Mouse (Mus musculus) CH12.LX (cell line): ENCODE results near the gene Gpr84. TPM values are rescaled to one million over a fixed set of nuclear protein-coding genes. Genes with fewer than 3 reads are reported as not detected.
A peak's percentile ranks its signal among the peaks of the same experiment; 100 is the strongest.

Experiments
- DNase-seq: peaks from one replicate; pipeline ENCODE4 v3.0.0-alpha.2; 2013; ENCODE audit errors: extremely low read depth
- H3K27ac ChIP-seq: 2 replicates; pipeline ENCODE4 v1.5.1; 2012; ENCODE audit warnings: low read depth, mild to moderate bottlenecking, control low read depth, moderate library complexity; ENCODE audit not compliant: insufficient read depth
- H3K27me3 ChIP-seq: replicated peaks from 2 replicates; pipeline ENCODE3; 2012; ENCODE audit warnings: inconsistent platforms
- H3K36me3 ChIP-seq, 2 experiments: replicated peaks in 1 of 2; 2 replicates each; pipeline versions ENCODE3 to v1.6.1; 2012; ENCODE audit warnings: inconsistent platforms in 1 of 2, low read length in 1 of 2, mild to moderate bottlenecking in 1 of 2, mixed read lengths in 1 of 2, moderate library complexity in 1 of 2; ENCODE audit not compliant: control insufficient read depth in 1 of 2, insufficient read depth in 1 of 2
- H3K4me1 ChIP-seq, 2 experiments: 2 replicates each; pipeline ENCODE4 v1.6.1; 2012; ENCODE audit warnings: inconsistent platforms in 1 of 2, moderate library complexity in 1 of 2; ENCODE audit not compliant: insufficient read depth in 2 of 2, control insufficient read depth in 1 of 2
- H3K4me2 ChIP-seq: 2 replicates; pipeline ENCODE4 v1.6.1; 2012; ENCODE audit warnings: low read depth, mild to moderate bottlenecking, control low read depth; ENCODE audit not compliant: poor library complexity, insufficient read depth, severe bottlenecking
- H3K4me3 ChIP-seq, 3 experiments: fragments of 150-350 bp in 1 of 3; sonication (generic) in 1 of 3; replicated peaks in 1 of 3; 2 replicates each; pipeline versions ENCODE3 to v1.5.1; 2011 to 2012; ENCODE audit warnings: low read depth in 2 of 3, low read length in 2 of 3, mild to moderate bottlenecking in 2 of 3, moderate library complexity in 2 of 3, control low read depth in 1 of 3, improper control_type of control experiment in 1 of 3, inconsistent platforms in 1 of 3, mixed read lengths in 1 of 3; ENCODE audit not compliant: poor library complexity in 1 of 3
- H3K79me2 ChIP-seq: replicated peaks from 2 replicates; pipeline ENCODE4 v1.6.1; 2012; ENCODE audit warnings: mild to moderate bottlenecking, moderate library complexity; ENCODE audit not compliant: control insufficient read depth, poor library complexity, insufficient read depth, severe bottlenecking; ENCODE audit errors: extremely low read depth
- H3K9ac ChIP-seq: 2 replicates; pipeline ENCODE4 v1.6.1; 2012; ENCODE audit warnings: low read depth, mild to moderate bottlenecking, control low read depth, moderate library complexity; ENCODE audit not compliant: insufficient read depth
- H3K9me3 ChIP-seq: replicated peaks from 2 replicates; pipeline ENCODE3; 2012; ENCODE audit warnings: low read length, inconsistent platforms, mixed read lengths
- BHLHE40 ChIP-seq: IDR thresholded peaks from 2 replicates; pipeline ENCODE4 v1.6.1; 2011; ENCODE audit warnings: mild to moderate bottlenecking, low read depth, low read length, improper control_type of control experiment
- CHD1 ChIP-seq: IDR thresholded peaks from 2 replicates; pipeline ENCODE4 v1.6.1; 2012; ENCODE audit warnings: low read depth, low read length, improper control_type of control experiment, inconsistent platforms
- CHD2 ChIP-seq: IDR thresholded peaks from 2 replicates; pipeline ENCODE4 v1.6.1; 2011; ENCODE audit warnings: low read length, improper control_type of control experiment
- CTCF ChIP-seq, 2 experiments: IDR thresholded peaks in 1 of 2; conservative IDR thresholded peaks in 1 of 2; 2 replicates each; pipeline ENCODE4 v1.5.1; 2011 to 2012; ENCODE audit warnings: low read depth in 2 of 2, low read length in 2 of 2, improper control_type of control experiment in 1 of 2, inconsistent platforms in 1 of 2, mild to moderate bottlenecking in 1 of 2, moderate library complexity in 1 of 2
- ELF1 ChIP-seq: IDR thresholded peaks from 2 replicates; pipeline ENCODE4 v1.6.1; 2014; ENCODE audit warnings: low read depth, mild to moderate bottlenecking, inconsistent platforms, low read length, improper control_type of control experiment
- EP300 ChIP-seq: IDR thresholded peaks from 2 replicates; pipeline ENCODE4 v1.6.1; 2011; ENCODE audit warnings: low read length, improper control_type of control experiment
- ETS1 ChIP-seq: conservative IDR thresholded peaks from 2 replicates; pipeline ENCODE4 v1.6.1; 2012; ENCODE audit warnings: low read depth, mild to moderate bottlenecking, inconsistent platforms, low read length, improper control_type of control experiment, moderate library complexity
- GABPA ChIP-seq: IDR thresholded peaks from 2 replicates; pipeline ENCODE4 v1.6.1; 2012; ENCODE audit warnings: low read depth, low read length, improper control_type of control experiment, inconsistent platforms; ENCODE audit not compliant: insufficient replicate concordance
- HCFC1 ChIP-seq: IDR thresholded peaks from 2 replicates; pipeline ENCODE4 v1.6.1; 2012; ENCODE audit warnings: low read depth, mild to moderate bottlenecking, inconsistent platforms, low read length, improper control_type of control experiment
- IRF4 ChIP-seq: IDR thresholded peaks from 2 replicates; pipeline ENCODE4 v1.6.1; 2014; ENCODE audit warnings: low read depth, mild to moderate bottlenecking, inconsistent platforms, low read length, improper control_type of control experiment
- JUND ChIP-seq: conservative IDR thresholded peaks from 2 replicates; pipeline ENCODE4 v1.6.1; 2011; ENCODE audit warnings: low read depth, low read length, improper control_type of control experiment
- KAT2A ChIP-seq: IDR thresholded peaks from 2 replicates; pipeline ENCODE4 v1.6.1; 2012; ENCODE audit warnings: low read length, improper control_type of control experiment, inconsistent platforms; ENCODE audit not compliant: insufficient replicate concordance
- MAFK ChIP-seq: IDR thresholded peaks from 2 replicates; pipeline ENCODE4 v1.6.1; 2011; ENCODE audit warnings: low read length, improper control_type of control experiment; ENCODE audit not compliant: insufficient replicate concordance
- MAX ChIP-seq: IDR thresholded peaks from 2 replicates; pipeline ENCODE4 v1.6.1; 2011; ENCODE audit warnings: low read length, improper control_type of control experiment
- MEF2A ChIP-seq: IDR thresholded peaks from 2 replicates; pipeline ENCODE4 v1.6.1; 2014; ENCODE audit warnings: low read depth, mild to moderate bottlenecking, inconsistent platforms, low read length, improper control_type of control experiment, borderline replicate concordance
- MXI1 ChIP-seq: IDR thresholded peaks from 2 replicates; pipeline ENCODE4 v1.6.1; 2011; ENCODE audit warnings: mild to moderate bottlenecking, low read depth, low read length, improper control_type of control experiment
- MYC ChIP-seq: IDR thresholded peaks from 2 replicates; pipeline ENCODE4 v1.6.1; 2011; ENCODE audit warnings: low read depth, mild to moderate bottlenecking, improper control_type of control experiment, low read length
- NELFE ChIP-seq: IDR thresholded peaks from 2 replicates; pipeline ENCODE4 v1.6.1; 2011; ENCODE audit warnings: low read depth, low read length, improper control_type of control experiment
- NRF1 ChIP-seq: IDR thresholded peaks from 2 replicates; pipeline ENCODE4 v1.6.1; 2014; ENCODE audit warnings: low read depth, mild to moderate bottlenecking, inconsistent platforms, low read length, improper control_type of control experiment, moderate library complexity
- POLR2A ChIP-seq: IDR thresholded peaks from 2 replicates; pipeline ENCODE4 v1.6.1; 2011; ENCODE audit warnings: low read depth, mild to moderate bottlenecking, improper control_type of control experiment, low read length
- RAD21 ChIP-seq: IDR thresholded peaks from 2 replicates; pipeline ENCODE4 v1.6.1; 2011; ENCODE audit warnings: low read depth, mild to moderate bottlenecking, low read length, improper control_type of control experiment, moderate library complexity
- RCOR1 ChIP-seq: conservative IDR thresholded peaks from 2 replicates; pipeline ENCODE4 v1.6.1; 2012; ENCODE audit warnings: low read depth, mild to moderate bottlenecking, inconsistent platforms, low read length, improper control_type of control experiment
- SIN3A ChIP-seq: IDR thresholded peaks from 2 replicates; pipeline ENCODE4 v1.6.1; 2012; ENCODE audit warnings: low read length, improper control_type of control experiment, inconsistent platforms
- SMC3 ChIP-seq: IDR thresholded peaks from 2 replicates; pipeline ENCODE4 v1.6.1; 2011; ENCODE audit warnings: low read depth, low read length, improper control_type of control experiment
- TBP ChIP-seq: conservative IDR thresholded peaks from 2 replicates; pipeline ENCODE4 v1.6.1; 2011; ENCODE audit warnings: low read depth, low read length, improper control_type of control experiment
- USF2 ChIP-seq: conservative IDR thresholded peaks from 2 replicates; pipeline ENCODE4 v1.6.1; 2011; ENCODE audit warnings: low read depth, low read length, improper control_type of control experiment
- ZC3H11A ChIP-seq: IDR thresholded peaks from 2 replicates; pipeline ENCODE4 v1.6.1; 2012; ENCODE audit warnings: low read depth, mild to moderate bottlenecking, inconsistent platforms, low read length, improper control_type of control experiment
- ZKSCAN1 ChIP-seq: IDR thresholded peaks from 2 replicates; pipeline ENCODE4 v1.6.1; 2012; ENCODE audit warnings: low read depth, inconsistent platforms, low read length, improper control_type of control experiment, borderline replicate concordance
- ZMIZ1 ChIP-seq: IDR thresholded peaks from 2 replicates; pipeline ENCODE4 v1.6.1; 2012; ENCODE audit warnings: low read depth, mild to moderate bottlenecking, inconsistent platforms, low read length, improper control_type of control experiment
- ZNF384 ChIP-seq: IDR thresholded peaks from 2 replicates; pipeline ENCODE4 v1.6.1; 2012; ENCODE audit warnings: low read depth, low read length, improper control_type of control experiment, inconsistent platforms
- dilution Hi-C: fragments of 300-500 bp; cut with MboI; formaldehyde crosslinking; loops from 2 replicates; pipeline ENCODE4 v1.14.3; 2020; ENCODE audit warnings: low sequenced_read_pairs; ENCODE audit not compliant: extremely low pct_unique_long_range_greater_than_20kb, extremely low pct_ligation_motif_present
- in situ Hi-C: fragments of 300-500 bp; cut with MboI; formaldehyde crosslinking; loops from 3 replicates; pipeline ENCODE4 v1.14.3; 2019; ENCODE audit warnings: low sequenced_read_pairs, low pct_ligation_motif_present, low pct_unique_long_range_greater_than_20kb, mixed read lengths
- polyA plus RNA-seq: library from polyadenylated mRNA; unstranded; fragments of >175 nt; gene quantifications from 2 replicates; pipeline ENCODE4 v1.2.1, GENCODE M21; 2012; ENCODE audit warnings: low read depth; ENCODE audit not compliant: insufficient read length
- total RNA-seq, 2 experiments: library from RNA; depleted of rRNA; stranded (reverse); fragments of 300-350 nt in 1 of 2; fragments of >200 nt in 1 of 2; gene quantifications; 2 replicates each; pipeline ENCODE4 v1.2.3; 2012 to 2014

The Gpr84 gene
- total and polyA plus RNA-seq, 3 experiments, result 0.42 to 1.4 (median 0.66) TPM

DNA sequence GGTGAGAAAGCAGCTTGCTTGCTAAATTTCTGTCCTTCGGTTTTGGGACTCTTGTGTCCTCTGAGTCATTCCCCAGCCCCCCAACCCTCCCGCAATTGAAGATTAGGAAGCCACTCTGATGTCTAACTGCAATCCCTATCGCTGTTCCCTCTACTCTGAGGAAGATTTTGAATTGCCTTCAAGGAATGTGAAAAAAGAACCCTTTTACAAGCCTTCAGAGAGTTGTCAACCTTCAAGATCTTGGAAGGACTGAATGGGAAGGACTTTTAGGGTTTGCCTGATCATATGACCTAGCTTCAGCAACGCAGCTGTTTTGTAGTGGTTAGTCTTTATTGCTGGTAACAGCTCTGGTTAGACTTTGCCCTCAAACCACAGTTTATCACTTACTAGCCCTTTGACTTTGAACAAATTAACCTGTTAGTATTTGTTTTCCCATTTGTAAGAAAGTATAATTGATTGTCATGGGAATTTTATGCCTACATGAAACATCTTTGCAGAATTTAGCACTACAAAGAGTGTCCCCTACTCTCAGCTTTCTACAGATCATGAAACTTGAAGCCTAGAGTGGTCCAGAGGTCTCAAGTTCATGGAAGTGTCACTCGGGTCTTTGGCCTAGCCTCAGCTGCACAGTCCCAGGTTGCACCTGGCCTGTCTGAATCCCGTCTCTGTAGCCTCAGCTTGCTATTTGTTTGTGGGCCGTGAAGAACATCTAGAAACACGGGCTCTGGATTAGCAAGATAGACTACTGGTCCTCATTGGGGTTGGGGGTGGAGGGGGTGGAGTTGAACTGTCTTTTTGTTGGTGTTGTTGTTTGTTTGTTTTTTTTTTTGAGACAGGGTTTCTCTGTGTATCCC, 4.4 kb downstream of the Gpr84 start:
- dilution Hi-C loops, result no loop called here
- DNase-seq, result no peak
- Histone ChIP-seq H3K9me3 (no peaks in the 10 kb centered on the region), H3K4me3 (peak overlapping the region; percentile 46 to 57 (median 54)), H3K27ac (peak overlapping the region; percentile 17), H3K9ac (peak overlapping the region; percentile 62), H3K4me1 (peaks cover 10 to 87% of the 10 kb centered on the region in 2 experiments; a peak in 3 of 4 replicates), H3K4me2 (peak overlapping the region; percentile 68), H3K36me3 (peaks cover 0 to 1% of the 10 kb centered on the region in 2 experiments), H3K27me3 (peaks cover 5% of the 10 kb centered on the region), H3K79me2 (no peaks in the 10 kb centered on the region)
- in situ Hi-C loops, result loop anchor here (5.0 kb wide), 2 partner anchors 54 to 119 kb away; no protein-coding TSS in a partner anchor
- no peak for TF ChIP-seq CTCF (conservative IDR thresholded peaks at IDR 0.05 in 1 of 2, IDR thresholded peaks at IDR 0.05 in 1 of 2; ENCODE audit: low read depth in 2 of 2, low read length in 2 of 2)
- no peak for TF ChIP-seq RCOR1
- no peak for TF ChIP-seq NELFE
- no peak for TF ChIP-seq NRF1
- TF ChIP-seq SIN3A, result no peak
- no peak for TF ChIP-seq TBP
- TF ChIP-seq MYC, result no peak
- TF ChIP-seq GABPA, result no peak
- TF ChIP-seq MXI1, result no peak
- TF ChIP-seq ZKSCAN1, result no peak
- no peak for TF ChIP-seq SMC3
- TF ChIP-seq JUND, result no peak
- TF ChIP-seq EP300, result no peak
- TF ChIP-seq ELF1, result no peak
- TF ChIP-seq ZC3H11A, result no peak
- TF ChIP-seq KAT2A, result no peak
- TF ChIP-seq MAX, result no peak
- no peak for TF ChIP-seq ZNF384
- no peak for TF ChIP-seq IRF4

DNA sequence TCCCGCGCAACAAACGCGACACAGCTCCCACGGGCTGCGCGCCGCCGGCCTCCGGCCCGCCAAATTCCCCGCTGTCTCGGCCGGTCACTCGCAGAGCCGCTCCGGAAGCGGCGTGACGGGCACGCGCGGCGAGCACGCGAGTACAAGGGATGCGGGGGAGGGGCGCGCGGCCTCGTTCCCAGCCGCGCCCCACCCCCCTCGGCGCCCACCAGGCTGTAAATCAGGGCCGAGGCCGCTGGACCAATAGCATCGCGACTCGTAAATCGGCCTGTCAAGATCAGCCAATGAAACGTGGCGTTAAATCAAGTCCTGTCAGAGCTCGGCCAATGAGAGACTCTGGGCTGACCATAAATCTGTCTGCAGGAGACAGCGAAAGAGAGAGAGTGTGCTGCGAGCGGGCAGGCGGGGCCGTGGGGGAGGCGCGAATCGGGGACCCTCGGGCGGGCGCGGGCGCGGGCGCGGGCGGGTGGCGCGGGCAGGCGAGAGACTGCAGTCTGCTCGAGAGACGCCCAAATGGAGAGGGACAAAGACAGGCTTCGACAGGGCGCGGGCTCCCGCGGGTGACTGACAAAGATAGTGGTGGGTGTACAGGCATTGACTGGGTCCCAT, 5.2 kb downstream of the Gpr84 start:
- in situ Hi-C loops, result loop anchor here (5.0 kb wide), 2 partner anchors 53 to 118 kb away; no protein-coding TSS in a partner anchor
- TF ChIP-seq RCOR1 (0 out of 2 replicates have a peak, but pooled peaks have one; percentile 15), SIN3A (peak; percentile 80), MAFK (no peak), CHD2 (peak; percentile 98), ETS1 (peak; percentile 34), RAD21 (no peak), NELFE (0 out of 2 replicates have a peak, but pooled peaks have one; percentile 13), MAX (peak; percentile 68), TBP (peak; percentile 68; the same call in 1 of the 2 replicates), CHD1 (no peak), MEF2A (peak; percentile 64; the same call in 1 of the 2 replicates), BHLHE40 (peak; percentile 99), ZMIZ1 (peak; percentile 77), USF2 (no peak), HCFC1 (peak; percentile 72), POLR2A (peak; percentile 82), ELF1 (peak; percentile 75)

More for the DNA sequence above, 5.2 kb downstream of the Gpr84 start:
- Histone ChIP-seq H3K4me1 (peaks cover 10 to 87% of the 10 kb centered on the region in 2 experiments; a peak in 3 of 4 replicates), H3K27ac (peak overlapping the region; percentile 17), H3K27me3 (peaks cover 5% of the 10 kb centered on the region), H3K4me2 (peak overlapping the region; percentile 68), H3K36me3 (peaks cover 0 to 3% of the 10 kb centered on the region in 2 experiments), H3K9ac (peak overlapping the region; percentile 89), H3K4me3 (peak overlapping the region; percentile 53 to 57 (median 57)), H3K79me2 (no peaks in the 10 kb centered on the region), H3K9me3 (no peaks in the 10 kb centered on the region)
- dilution Hi-C loops, result no loop called here
- peak; percentile 100 for DNase-seq
